Mouse (Mus musculus) hindbrain, embryonic 15.5 days (tissue): ENCODE results near the gene Glp2r. TPM values are rescaled to one million over a fixed set of nuclear protein-coding genes. Genes with fewer than 3 reads are reported as not detected.

Source experiments
- ATAC-seq: fragments of 200-750 bp; cut with Nextera tagmentation; 2 replicates; pipeline ENCODE4 v1.8.0; 2017; ENCODE audit warnings: low read depth, moderate number of reproducible peaks, moderate TSS enrichment; ENCODE audit not compliant: low FRiP score
- H3K27ac ChIP-seq: fragments of 300-500 bp; sonication (generic); replicated peaks from 2 replicates; pipeline ENCODE4 v1.5.1; 2015; ENCODE audit warnings: mild to moderate bottlenecking, inconsistent platforms
- H3K27me3 ChIP-seq: fragments of 300-500 bp; sonication (generic); 2 replicates; pipeline ENCODE4 v1.6.1; 2015; ENCODE audit warnings: control low read depth, inconsistent platforms
- H3K36me3 ChIP-seq: fragments of 300-500 bp; sonication (generic); 2 replicates; pipeline ENCODE4 v1.6.1; 2015; ENCODE audit warnings: control low read depth, inconsistent platforms
- H3K4me1 ChIP-seq: fragments of 300-500 bp; sonication (generic); replicated peaks from 2 replicates; pipeline ENCODE4 v1.6.1; 2015; ENCODE audit warnings: control low read depth, inconsistent platforms
- H3K4me2 ChIP-seq: fragments of 300-500 bp; sonication (generic); 2 replicates; pipeline ENCODE4 v1.6.1; 2015; ENCODE audit warnings: moderate library complexity, mild to moderate bottlenecking, inconsistent platforms
- H3K4me3 ChIP-seq: fragments of 300-500 bp; sonication (generic); 2 replicates; pipeline ENCODE4 v1.5.1; 2015; ENCODE audit warnings: mild to moderate bottlenecking, inconsistent platforms
- H3K9ac ChIP-seq: fragments of 300-500 bp; sonication (generic); 2 replicates; pipeline ENCODE4 v1.6.1; 2015; ENCODE audit warnings: inconsistent platforms
- H3K9me3 ChIP-seq: fragments of 300-500 bp; sonication (generic); 2 replicates; pipeline ENCODE4 v1.6.1; 2016; ENCODE audit warnings: control low read depth, inconsistent platforms
- WGBS: fragments of 180-500 bp; shearing (Covaris S2); methylation state at CpG from one replicate; pipeline ENCODE4 v1.1.7; 2015; 5-methylcytosine and 5-hydroxymethylcytosine counted together
- polyA plus RNA-seq: library from polyadenylated mRNA; unstranded; fragments of >200 nt; fragmentation: Nextera tagmentation; extraction: Ambion mirVana; gene quantifications from 2 replicates; pipeline ENCODE4 v1.2.1, GENCODE M21; 2015

The Glp2r gene
- polyA plus RNA-seq, 1 experiment from 2014 or later, result 0.03 TPM

- H3K4me3 ChIP-seq, result no peak overlapping the region
- 82% methylated on average over 5 of the region's 5 CpGs for WGBS
- H3K4me2 ChIP-seq, result no peak overlapping the region
- H3K27ac ChIP-seq, result no peak overlapping the region
- H3K9me3 ChIP-seq, result no peaks in the 10 kb centered on the region
- no peak for ATAC-seq
- H3K27me3 ChIP-seq, result no peaks in the 10 kb centered on the region
- no peaks in the 10 kb centered on the region for H3K36me3 ChIP-seq
- H3K4me1 ChIP-seq, result no peaks in the 10 kb centered on the region
- H3K9ac ChIP-seq, result no peak overlapping the region
Measured at GRCm38 (mm10) chr11:67642835-67643234, 128.1 kb downstream of the Glp2r start.

DNA sequence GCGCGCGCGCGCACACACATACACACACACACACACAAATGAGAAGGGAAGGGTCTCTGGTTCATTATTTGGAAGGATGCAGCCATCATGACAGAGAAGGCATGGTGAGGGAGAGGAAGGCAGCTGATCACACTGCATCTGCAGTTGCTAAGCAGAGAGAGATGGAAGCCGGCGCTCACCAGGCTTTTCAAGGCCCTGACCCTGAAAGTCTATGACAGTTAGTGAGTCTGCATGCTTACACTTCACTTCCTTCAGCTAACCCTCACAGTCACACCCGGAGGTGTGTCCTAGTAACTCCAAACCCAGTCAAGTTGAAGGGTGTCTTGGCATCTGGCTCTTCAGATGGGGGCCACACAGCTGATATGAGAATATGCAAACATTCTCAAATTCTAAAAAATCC is 128.5 kb downstream of the Glp2r start:
- ATAC-seq, result no peak
- H3K9ac ChIP-seq, result no peak overlapping the region
- H3K4me1 ChIP-seq, result no peaks in the 10 kb centered on the region
- no peaks in the 10 kb centered on the region for H3K27me3 ChIP-seq
- no peaks in the 10 kb centered on the region for H3K36me3 ChIP-seq
- no peak overlapping the region for H3K27ac ChIP-seq
- 91% methylated on average over 8 of the region's 8 CpGs for WGBS
- H3K4me3 ChIP-seq, result no peak overlapping the region
- H3K4me2 ChIP-seq, result no peak overlapping the region
- no peaks in the 10 kb centered on the region for H3K9me3 ChIP-seq

DNA sequence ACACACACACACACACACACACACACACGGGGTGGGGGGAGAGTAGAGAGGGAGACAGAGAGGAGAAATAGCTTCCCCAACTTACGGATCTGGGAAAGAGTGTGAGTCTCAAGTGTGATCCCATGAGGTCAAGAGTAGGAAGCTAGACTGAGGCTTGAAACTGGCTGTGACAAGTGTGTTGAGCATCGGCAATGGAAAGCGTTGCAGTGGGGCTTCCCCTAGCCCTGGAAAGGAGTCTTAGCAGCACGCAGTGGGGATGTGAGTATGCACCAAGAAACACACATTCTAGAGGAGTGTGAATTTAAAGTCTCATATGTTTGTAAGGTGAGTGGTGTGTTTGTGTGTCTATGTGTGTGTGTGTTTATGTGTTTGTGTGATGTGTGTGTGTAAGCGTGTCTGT is 130.7 kb downstream of the Glp2r start:
- Histone ChIP-seq H3K4me1 (peaks cover 5% of the 10 kb centered on the region; the same call in 1 of the 2 replicates), H3K9ac (no peak overlapping the region), H3K36me3 (no peaks in the 10 kb centered on the region), H3K4me3 (no peak overlapping the region), H3K9me3 (no peaks in the 10 kb centered on the region), H3K4me2 (no peak overlapping the region), H3K27ac (no peak overlapping the region), H3K27me3 (no peaks in the 10 kb centered on the region)
- 91% methylated on average over 6 of the region's 6 CpGs for WGBS
- ATAC-seq, result no peak

DNA sequence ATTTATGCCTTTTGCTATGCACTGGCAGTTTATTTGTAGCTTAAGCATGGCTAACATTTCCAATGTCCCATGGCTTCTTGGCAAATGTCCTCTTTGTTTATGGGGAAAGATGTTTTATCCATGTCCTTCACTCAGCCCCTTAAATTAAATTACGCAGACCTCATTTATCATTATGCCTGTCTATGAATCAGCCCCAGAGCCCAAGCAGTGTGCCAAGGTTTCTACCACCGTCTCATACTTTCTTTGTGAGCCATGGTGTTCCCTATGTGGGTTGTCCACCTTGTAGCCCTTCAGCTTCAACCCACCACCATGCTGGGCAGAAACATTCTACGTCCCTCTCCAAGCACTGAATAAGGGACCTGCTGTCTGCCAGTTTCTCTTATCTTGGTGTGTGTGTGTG is 132.6 kb downstream of the Glp2r start:
- Histone ChIP-seq H3K36me3 (no peaks in the 10 kb centered on the region), H3K27ac (no peak overlapping the region), H3K9me3 (no peaks in the 10 kb centered on the region), H3K4me1 (peaks cover 5% of the 10 kb centered on the region; the same call in 1 of the 2 replicates), H3K4me3 (no peak overlapping the region), H3K9ac (no peak overlapping the region), H3K27me3 (no peaks in the 10 kb centered on the region), H3K4me2 (no peak overlapping the region)
- WGBS, result 50% methylated on average over 3 of the region's 3 CpGs
- ATAC-seq, result no peak

DNA sequence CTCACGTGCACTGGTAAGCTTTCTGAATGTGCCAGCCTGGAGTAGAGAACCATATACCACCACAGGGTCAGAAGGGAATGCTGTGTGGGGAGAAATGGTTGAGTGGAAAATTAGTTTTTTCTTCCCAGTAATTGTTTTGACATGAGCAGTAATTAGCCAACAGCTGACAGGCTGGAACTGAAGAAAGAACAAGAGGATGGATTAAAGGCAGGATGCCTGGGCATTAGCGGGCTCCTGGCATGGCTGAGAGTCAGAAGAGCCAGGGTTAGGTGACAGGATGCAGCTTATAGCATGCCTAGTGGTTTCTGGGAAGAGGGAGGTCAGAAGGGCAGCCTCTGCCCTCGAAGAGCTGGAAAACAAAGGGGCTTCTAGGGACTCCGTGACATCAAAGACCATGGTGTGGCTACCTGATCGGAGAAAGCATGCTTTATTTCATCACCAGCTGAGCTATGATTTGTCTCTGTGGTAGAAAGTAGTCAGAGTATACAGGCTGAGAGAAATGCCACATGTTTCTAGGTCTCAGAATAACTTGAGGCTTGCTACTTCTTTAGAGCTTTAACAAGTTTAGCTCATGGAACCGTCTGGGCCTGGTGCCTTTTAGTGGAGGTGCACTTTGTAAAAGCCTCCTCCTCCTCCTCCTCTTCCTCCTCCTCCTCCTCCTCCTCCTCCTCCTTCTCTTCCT is 133.9 kb downstream of the Glp2r start:
- peaks cover 5% of the 10 kb centered on the region; the same call in 1 of the 2 replicates for H3K4me1 ChIP-seq
- 51% methylated on average over 6 of the region's 6 CpGs for WGBS

DNA sequence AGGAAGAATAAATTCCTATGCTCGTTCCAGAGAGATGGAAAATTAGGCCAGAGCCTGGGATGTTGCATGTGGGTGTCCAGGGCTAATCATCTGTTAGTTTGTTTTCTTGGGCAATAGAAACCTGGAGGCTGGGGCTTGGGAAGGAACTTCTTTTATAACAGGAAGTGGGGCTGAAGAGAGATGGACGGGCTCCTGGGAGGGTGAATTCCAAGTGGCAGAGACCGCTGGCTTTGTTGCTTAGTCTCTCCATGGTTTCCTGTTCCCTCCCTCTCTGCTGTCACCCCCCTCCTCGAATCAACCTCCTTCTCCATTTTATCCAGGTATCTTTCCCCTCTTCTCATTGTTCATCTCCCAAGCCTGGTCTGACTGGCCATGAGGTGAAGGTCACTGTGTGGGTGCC is 134.8 kb downstream of the Glp2r start:
- 78% methylated on average over 4 of the region's 4 CpGs for WGBS

More for the DNA sequence above, 133.9 kb downstream of the Glp2r start:
- H3K9me3 ChIP-seq, result no peaks in the 10 kb centered on the region
- ATAC-seq, result no peak
- no peaks in the 10 kb centered on the region for H3K27me3 ChIP-seq
- H3K4me2 ChIP-seq, result no peak overlapping the region
- H3K27ac ChIP-seq, result no peak overlapping the region
- H3K4me3 ChIP-seq, result no peak overlapping the region
- no peaks in the 10 kb centered on the region for H3K36me3 ChIP-seq
- H3K9ac ChIP-seq, result no peak overlapping the region

DNA sequence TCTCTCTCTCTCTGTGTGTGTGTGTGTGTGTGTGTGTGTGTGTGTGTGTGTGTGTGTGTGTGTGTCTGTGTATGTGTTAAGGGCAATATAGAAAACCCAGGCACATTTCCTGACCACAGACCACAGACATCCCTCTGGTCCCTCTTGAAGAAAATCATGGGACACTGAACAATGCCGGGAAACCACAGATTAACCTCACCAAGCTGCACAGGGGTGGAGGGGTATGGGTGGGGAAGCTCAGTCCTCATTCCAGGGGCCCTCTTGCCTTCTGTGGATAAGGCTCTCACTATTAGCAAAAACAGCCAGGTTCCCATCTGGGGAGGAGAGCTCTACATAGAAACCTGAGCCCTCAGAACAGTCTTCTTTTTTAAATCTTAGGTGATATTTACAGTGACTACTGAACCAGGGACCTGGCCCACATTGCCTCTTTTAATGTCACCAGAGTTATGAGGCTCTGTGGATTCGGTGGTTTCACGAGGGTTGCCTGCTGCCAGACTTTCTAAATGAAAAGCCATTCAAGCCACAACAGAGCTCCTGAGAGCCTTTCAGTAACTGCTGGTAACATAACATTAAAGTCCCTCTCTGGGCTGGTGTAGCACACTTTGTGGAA is 137.2 kb downstream of the Glp2r start:
- Histone ChIP-seq H3K9ac (no peak overlapping the region), H3K9me3 (no peaks in the 10 kb centered on the region), H3K27ac (no peak overlapping the region), H3K36me3 (no peaks in the 10 kb centered on the region), H3K4me2 (no peak overlapping the region), H3K27me3 (no peaks in the 10 kb centered on the region), H3K4me1 (peaks cover 5% of the 10 kb centered on the region; the same call in 1 of the 2 replicates), H3K4me3 (no peak overlapping the region)
- WGBS, result 62% methylated on average over 3 of the region's 3 CpGs
- ATAC-seq, result no peak

More for the DNA sequence above, 134.8 kb downstream of the Glp2r start:
- Histone ChIP-seq H3K4me1 (peaks cover 5% of the 10 kb centered on the region; the same call in 1 of the 2 replicates), H3K36me3 (no peaks in the 10 kb centered on the region), H3K4me2 (no peak overlapping the region), H3K4me3 (no peak overlapping the region), H3K9ac (no peak overlapping the region), H3K27me3 (no peaks in the 10 kb centered on the region), H3K9me3 (no peaks in the 10 kb centered on the region), H3K27ac (no peak overlapping the region)
- ATAC-seq, result no peak

DNA sequence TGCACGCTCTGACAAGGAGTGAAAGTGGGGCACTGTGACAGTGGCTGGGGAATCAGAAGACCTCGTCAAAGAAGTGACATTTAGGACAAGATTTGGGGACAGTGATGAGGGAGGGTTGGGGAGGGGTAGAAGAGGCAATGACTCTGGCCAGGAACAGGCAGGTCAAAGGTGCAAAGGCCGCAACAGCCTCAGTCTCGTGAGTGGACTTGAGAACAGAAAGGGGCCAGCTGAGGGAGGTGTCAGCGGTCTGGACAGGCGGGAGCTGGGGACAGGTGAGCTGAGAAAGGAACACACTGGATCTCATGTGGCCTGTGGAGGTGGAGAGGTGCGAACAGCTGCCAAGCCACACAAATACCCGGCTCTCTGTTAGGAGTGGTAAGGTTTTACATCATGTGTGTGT is 138.0 kb downstream of the Glp2r start:
- no peak overlapping the region for H3K4me3 ChIP-seq
- ATAC-seq, result no peak
- no peak overlapping the region for H3K9ac ChIP-seq
- no peaks in the 10 kb centered on the region for H3K27me3 ChIP-seq
- WGBS, result 81% methylated on average over 8 of the region's 8 CpGs
- no peak overlapping the region for H3K4me2 ChIP-seq
- no peak overlapping the region for H3K27ac ChIP-seq
- H3K9me3 ChIP-seq, result no peaks in the 10 kb centered on the region
- no peaks in the 10 kb centered on the region for H3K36me3 ChIP-seq
- H3K4me1 ChIP-seq, result peaks cover 5% of the 10 kb centered on the region; the same call in 1 of the 2 replicates

DNA sequence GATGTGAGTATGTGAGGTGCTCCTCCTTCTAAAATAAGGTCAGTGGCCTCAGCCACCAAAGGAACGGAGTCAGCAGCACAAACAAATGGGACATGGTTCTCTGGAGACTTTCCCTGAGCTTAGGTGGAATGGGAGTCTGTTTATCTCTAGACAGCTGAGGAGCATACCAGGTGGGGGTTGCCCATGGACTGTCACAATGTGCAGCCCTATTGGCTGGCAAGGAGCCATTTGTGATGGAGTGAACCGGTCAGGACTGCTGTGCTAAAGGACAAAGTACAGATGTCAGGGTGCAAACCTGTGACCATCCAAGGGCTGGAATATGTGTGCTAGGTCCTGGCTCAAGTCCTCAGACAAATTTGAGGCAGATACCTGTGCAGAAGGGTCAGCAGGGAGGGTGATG is 142.4 kb downstream of the Glp2r start:
- Histone ChIP-seq H3K9ac (no peak overlapping the region), H3K36me3 (no peaks in the 10 kb centered on the region), H3K27me3 (no peaks in the 10 kb centered on the region), H3K4me3 (no peak overlapping the region), H3K4me2 (no peak overlapping the region), H3K27ac (no peak overlapping the region), H3K4me1 (no peaks in the 10 kb centered on the region), H3K9me3 (no peaks in the 10 kb centered on the region)
- WGBS, result 90% methylated on average over 2 of the region's 2 CpGs
- no peak for ATAC-seq

DNA sequence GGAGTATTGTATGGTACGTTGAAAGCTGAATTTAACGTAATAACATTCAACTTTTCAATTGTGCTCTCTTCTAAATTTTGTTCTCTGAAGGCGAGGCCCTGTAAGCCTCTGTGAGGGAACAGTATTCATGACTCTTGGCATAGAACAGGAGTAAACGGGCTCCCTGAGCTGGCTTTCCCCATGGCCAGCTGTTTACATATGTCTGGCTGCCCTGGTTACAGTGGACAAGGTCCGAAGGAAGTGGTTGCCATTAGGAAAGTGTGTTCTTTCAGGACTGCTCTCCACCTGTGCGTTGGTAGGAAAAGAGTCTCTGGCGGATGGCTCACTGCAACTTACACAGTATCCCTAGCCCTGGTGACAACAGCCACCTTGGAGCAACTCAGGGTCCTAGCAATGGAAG is 143.8 kb downstream of the Glp2r start:
- no peaks in the 10 kb centered on the region for H3K27me3 ChIP-seq
- no peaks in the 10 kb centered on the region for H3K9me3 ChIP-seq
- no peak overlapping the region for H3K27ac ChIP-seq
- WGBS, result 90% methylated on average over 7 of the region's 7 CpGs
- H3K36me3 ChIP-seq, result no peaks in the 10 kb centered on the region
- no peak overlapping the region for H3K9ac ChIP-seq
- H3K4me2 ChIP-seq, result no peak overlapping the region
- H3K4me3 ChIP-seq, result no peak overlapping the region
- ATAC-seq, result no peak
- no peaks in the 10 kb centered on the region for H3K4me1 ChIP-seq

DNA sequence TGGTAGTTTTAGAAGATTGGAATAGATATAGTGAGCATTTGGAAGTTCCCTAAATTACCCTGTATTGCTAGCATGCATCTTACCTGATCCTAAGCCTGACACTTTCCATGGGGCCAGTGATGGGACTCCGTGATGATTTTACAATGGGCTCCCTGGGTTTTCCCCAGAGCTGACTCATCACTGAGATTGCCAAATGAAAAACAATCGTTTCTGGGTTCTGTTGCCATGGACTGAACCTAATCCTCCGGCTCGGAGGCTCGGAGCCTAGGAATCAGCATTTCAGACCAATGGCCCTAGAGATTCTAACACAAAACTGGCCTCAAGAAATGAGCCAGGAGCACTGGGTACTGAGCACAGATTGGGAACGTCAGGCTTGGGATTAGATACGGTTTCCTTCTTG is 148.6 kb downstream of the Glp2r start:
- Histone ChIP-seq H3K4me3 (no peak overlapping the region), H3K4me1 (no peaks in the 10 kb centered on the region), H3K9me3 (no peaks in the 10 kb centered on the region), H3K9ac (no peak overlapping the region), H3K27me3 (no peaks in the 10 kb centered on the region), H3K4me2 (no peak overlapping the region), H3K27ac (no peak overlapping the region), H3K36me3 (no peaks in the 10 kb centered on the region)
- WGBS, result 75% methylated on average over 7 of the region's 7 CpGs
- no peak for ATAC-seq

- H3K27ac ChIP-seq, result no peak overlapping the region
- 85% methylated on average over 13 of the region's 13 CpGs for WGBS
- H3K4me2 ChIP-seq, result no peak overlapping the region
- peaks cover 9% of the 10 kb centered on the region; the same call in 1 of the 2 replicates for H3K4me1 ChIP-seq
- no peak overlapping the region for H3K9ac ChIP-seq
- ATAC-seq, result no peak
- H3K4me3 ChIP-seq, result no peak overlapping the region
- H3K9me3 ChIP-seq, result no peaks in the 10 kb centered on the region
- no peaks in the 10 kb centered on the region for H3K36me3 ChIP-seq
- H3K27me3 ChIP-seq, result no peaks in the 10 kb centered on the region
Measured at GRCm38 (mm10) chr11:67616557-67617239, 154.3 kb downstream of the Glp2r start.
